Mouse (Mus musculus): Measurements from ENCODE around the gene Gm45140.
A peak's percentile ranks its signal among the peaks of the same experiment; 100 is the strongest.

Gene Gm45140

GRCm38 (mm10) chr6:87842254-87842653 lies 6.7 kb upstream of the Gm45140 start:
- no peak for DNase-seq

- DNase-seq, result no peak
These were observed 6.0 kb upstream of the Gm45140 start for GRCm38 (mm10) chr6:87841635-87842034.

GRCm38 (mm10) chr6:87839797-87840341 lies 4.3 kb upstream of the Gm45140 start:
- DNase-seq, result no peak

GRCm38 (mm10) chr6:87838551-87839197 lies 3.1 kb upstream of the Gm45140 start, which contains the start of gene Isy1:
Gene Isy1 (minus strand): TSS chr6:87838798.
- DNase-seq, result peak; percentile 92

GRCm38 (mm10) chr6:87820366-87820765 lies 15.2 kb downstream of the Gm45140 start:
- DNase-seq, result no peak

GRCm38 (mm10) chr6:87814486-87814885 lies 21.1 kb downstream of the Gm45140 start:
- DNase-seq, result no peak

GRCm38 (mm10) chr6:87812656-87813055 lies 22.9 kb downstream of the Gm45140 start:
- DNase-seq, result no peak

GRCm38 (mm10) chr6:87811675-87812338 lies 23.8 kb downstream of the Gm45140 start, which contains the start of gene Rab43:
Gene Rab43 (minus strand): TSS chr6:87812164.
- peak; percentile 88 for DNase-seq

GRCm38 (mm10) chr6:87810713-87811669 lies 24.6 kb downstream of the Gm45140 start:
- peak; percentile 44 for DNase-seq

- DNase-seq, result no peak
These were observed 25.3 kb downstream of the Gm45140 start for GRCm38 (mm10) chr6:87810311-87810710.

- DNase-seq, result no peak
These were observed 25.9 kb downstream of the Gm45140 start for GRCm38 (mm10) chr6:87809651-87810161.

GRCm38 (mm10) chr6:87809144-87809543 lies 26.5 kb downstream of the Gm45140 start:
- no peak for DNase-seq

GRCm38 (mm10) chr6:87808521-87808920 lies 27.1 kb downstream of the Gm45140 start:
- DNase-seq, result no peak

GRCm38 (mm10) chr6:87807735-87808440 lies 27.7 kb downstream of the Gm45140 start:
- DNase-seq, result no peak

- no peak for DNase-seq
These were observed 28.7 kb downstream of the Gm45140 start for GRCm38 (mm10) chr6:87806857-87807256.

GRCm38 (mm10) chr6:87806028-87806427 lies 29.6 kb downstream of the Gm45140 start:
- no peak for DNase-seq

GRCm38 (mm10) chr6:87805448-87805847 lies 30.1 kb downstream of the Gm45140 start:
- DNase-seq, result no peak

GRCm38 (mm10) chr6:87804886-87805285 lies 30.7 kb downstream of the Gm45140 start:
- DNase-seq, result no peak

- no peak for DNase-seq
These were observed 31.6 kb downstream of the Gm45140 start for GRCm38 (mm10) chr6:87804036-87804435.

- DNase-seq, result no peak
These were observed 33.1 kb downstream of the Gm45140 start for GRCm38 (mm10) chr6:87802462-87802861.

- DNase-seq, result no peak
These were observed 36.0 kb downstream of the Gm45140 start for GRCm38 (mm10) chr6:87799576-87799975.

- DNase-seq, result no peak
These were observed 38.3 kb downstream of the Gm45140 start for GRCm38 (mm10) chr6:87797321-87797720.
